Mouse (Mus musculus) liver, adult 2 months (tissue): ENCODE measurements around the gene 4930407I10Rik.

Experiments
- CTCF ChIP-seq: fragments of 200-500 bp; IDR thresholded peaks from 2 replicates; pipeline ENCODE4 v1.5.1; 2011; ENCODE audit warnings: low read depth, low read length, control low read depth
- POLR2A ChIP-seq: fragments of 200-500 bp; IDR thresholded peaks from 2 replicates; pipeline ENCODE4 v1.6.1; 2011; ENCODE audit warnings: low read length, control low read depth; ENCODE audit not compliant: insufficient read depth; ENCODE audit errors: extremely low read depth

GRCm38 (mm10) chr15:82027726-82028125 lies 31.2 kb upstream of the 4930407I10Rik start:
- TF ChIP-seq CTCF, result no peak
- no peak for TF ChIP-seq POLR2A
